Mouse (Mus musculus): Measurements from ENCODE around the gene Gm2431. TPM values are rescaled to one million over a fixed set of nuclear protein-coding genes. Genes with fewer than 3 reads are reported as not detected.
"Not testable (repeated sequence)": the region's sequence is repeated elsewhere in the genome, so short reads cannot be mapped to it uniquely, and the experiment has no call there.

Gene Gm2431
- polyA plus RNA-seq, 1 experiment from 2014 or later, result not detected

GRCm38 (mm10) chr7:142284615-142285080 lies 26.5 kb upstream of the Gm2431 start:
- Histone ChIP-seq H3K27ac (ENCODE audit: low read depth, low read length) (peak overlapping the region; percentile 67), H3K4me3 (ENCODE audit: low read depth, low read length) (peak overlapping the region; percentile 47), H3K4me1 (ENCODE audit: control insufficient read depth, insufficient read depth, low read length) (peaks cover 3% of the 10 kb centered on the region; the same call in 1 of the 2 replicates), H3K4me2 (ENCODE audit: low read length) (peak overlapping the region; percentile 83), H3K27me3 (replicated peaks; ENCODE audit: control insufficient read depth, insufficient read depth, low read length) (no peaks in the 10 kb centered on the region), H3K9me3 (replicated peaks; ENCODE audit: control insufficient read depth, low read length) (no peaks in the 10 kb centered on the region), H3K9ac (ENCODE audit: low read length) (peak overlapping the region; percentile 61), H3K36me3 (ENCODE audit: control insufficient read depth, insufficient read depth, low read length) (no peaks in the 10 kb centered on the region)
- WGBS, result under 1% methylated on average over 19 of the region's 19 CpGs
- DNase-seq (ENCODE audit: low spot score) (peak; percentile 98), ATAC-seq (peak; percentile 87)

GRCm38 (mm10) chr7:142284023-142284591 lies 26.0 kb upstream of the Gm2431 start:
- DNase-seq (ENCODE audit: low spot score) (peak; percentile 73), ATAC-seq (peak; percentile 82)
- Histone ChIP-seq H3K4me1 (ENCODE audit: control insufficient read depth, insufficient read depth, low read length) (peaks cover 3% of the 10 kb centered on the region; the same call in 1 of the 2 replicates), H3K27ac (ENCODE audit: low read depth, low read length) (peak overlapping the region; percentile 67), H3K4me3 (ENCODE audit: low read depth, low read length) (peak overlapping the region; percentile 47), H3K9me3 (replicated peaks; ENCODE audit: control insufficient read depth, low read length) (no peaks in the 10 kb centered on the region), H3K4me2 (ENCODE audit: low read length) (peak overlapping the region; percentile 83), H3K9ac (ENCODE audit: low read length) (peak overlapping the region; percentile 61), H3K36me3 (ENCODE audit: control insufficient read depth, insufficient read depth, low read length) (no peaks in the 10 kb centered on the region), H3K27me3 (replicated peaks; ENCODE audit: control insufficient read depth, insufficient read depth, low read length) (no peaks in the 10 kb centered on the region)
- 1% methylated on average over 38 of the region's 38 CpGs for WGBS

GRCm38 (mm10) chr7:142282847-142283246 lies 24.7 kb upstream of the Gm2431 start:
- H3K9me3 ChIP-seq (replicated peaks; ENCODE audit: control insufficient read depth, low read length); H3K9ac ChIP-seq (ENCODE audit: low read length); H3K4me3 ChIP-seq (ENCODE audit: low read depth, low read length); H3K27me3 ChIP-seq (replicated peaks; ENCODE audit: control insufficient read depth, insufficient read depth, low read length); ATAC-seq; H3K4me2 ChIP-seq (ENCODE audit: low read length); H3K27ac ChIP-seq (ENCODE audit: low read depth, low read length); H3K4me1 ChIP-seq (ENCODE audit: control insufficient read depth, insufficient read depth, low read length); DNase-seq (ENCODE audit: low spot score); H3K36me3 ChIP-seq (ENCODE audit: control insufficient read depth, insufficient read depth, low read length): not testable (repeated sequence)
- 36% methylated on average over 2 of the region's 2 CpGs for WGBS

- H3K9ac ChIP-seq (ENCODE audit: low read length); H3K4me3 ChIP-seq (ENCODE audit: low read depth, low read length); ATAC-seq; H3K9me3 ChIP-seq (replicated peaks; ENCODE audit: control insufficient read depth, low read length); DNase-seq (ENCODE audit: low spot score); H3K4me2 ChIP-seq (ENCODE audit: low read length); H3K36me3 ChIP-seq (ENCODE audit: control insufficient read depth, insufficient read depth, low read length); H3K27me3 ChIP-seq (replicated peaks; ENCODE audit: control insufficient read depth, insufficient read depth, low read length); H3K27ac ChIP-seq (ENCODE audit: low read depth, low read length); H3K4me1 ChIP-seq (ENCODE audit: control insufficient read depth, insufficient read depth, low read length): not testable (repeated sequence)
- 78% methylated on average over 1 of the region's 1 CpGs for WGBS
These were observed 21.1 kb upstream of the Gm2431 start for GRCm38 (mm10) chr7:142279291-142279690.

GRCm38 (mm10) chr7:142278183-142278582 lies 20.0 kb upstream of the Gm2431 start:
- 2% methylated on average over 3 of the region's 3 CpGs for WGBS

GRCm38 (mm10) chr7:142274263-142274662 lies 16.1 kb upstream of the Gm2431 start, which contains the start of gene Gm4559:
Gene Gm4559 (minus strand): TSS chr7:142274363.
- not testable (repeated sequence) for H3K4me1 ChIP-seq (ENCODE audit: control insufficient read depth, insufficient read depth, low read length); ATAC-seq; DNase-seq (ENCODE audit: low spot score); H3K4me3 ChIP-seq (ENCODE audit: low read depth, low read length); H3K36me3 ChIP-seq (ENCODE audit: control insufficient read depth, insufficient read depth, low read length); H3K4me2 ChIP-seq (ENCODE audit: low read length); H3K27me3 ChIP-seq (replicated peaks; ENCODE audit: control insufficient read depth, insufficient read depth, low read length); H3K27ac ChIP-seq (ENCODE audit: low read depth, low read length); H3K9ac ChIP-seq (ENCODE audit: low read length); H3K9me3 ChIP-seq (replicated peaks; ENCODE audit: control insufficient read depth, low read length)

More at GRCm38 (mm10) chr7:142278183-142278582, 20.0 kb upstream of the Gm2431 start:
- not testable (repeated sequence) for H3K4me1 ChIP-seq (ENCODE audit: control insufficient read depth, insufficient read depth, low read length); H3K9me3 ChIP-seq (replicated peaks; ENCODE audit: control insufficient read depth, low read length); H3K27ac ChIP-seq (ENCODE audit: low read depth, low read length); H3K36me3 ChIP-seq (ENCODE audit: control insufficient read depth, insufficient read depth, low read length); H3K27me3 ChIP-seq (replicated peaks; ENCODE audit: control insufficient read depth, insufficient read depth, low read length); H3K9ac ChIP-seq (ENCODE audit: low read length); H3K4me2 ChIP-seq (ENCODE audit: low read length); H3K4me3 ChIP-seq (ENCODE audit: low read depth, low read length)
- ATAC-seq, result peak; percentile 65; the same call in 1 of the 2 replicates
- DNase-seq (ENCODE audit: low spot score), result peak; percentile 77

- no peaks in the 10 kb centered on the region for H3K4me1 ChIP-seq (ENCODE audit: control insufficient read depth, insufficient read depth, low read length)
- H3K27me3 ChIP-seq (replicated peaks; ENCODE audit: control insufficient read depth, insufficient read depth, low read length), result no peaks in the 10 kb centered on the region
- H3K4me3 ChIP-seq (ENCODE audit: low read depth, low read length), result no peak overlapping the region
- DNase-seq (ENCODE audit: low spot score) (peak; percentile 54), ATAC-seq (no peak)
- H3K9me3 ChIP-seq (replicated peaks; ENCODE audit: control insufficient read depth, low read length), result no peaks in the 10 kb centered on the region
- no peak overlapping the region for H3K4me2 ChIP-seq (ENCODE audit: low read length)
- H3K9ac ChIP-seq (ENCODE audit: low read length), result no peak overlapping the region
- no peaks in the 10 kb centered on the region for H3K36me3 ChIP-seq (ENCODE audit: control insufficient read depth, insufficient read depth, low read length)
- H3K27ac ChIP-seq (ENCODE audit: low read depth, low read length), result no peak overlapping the region
- whole genome bisulfite sequencing, result 0% methylated on average over 2 of the region's 2 CpGs
These were observed 2.6 kb downstream of the Gm2431 start for GRCm38 (mm10) chr7:142255517-142255916.

GRCm38 (mm10) chr7:142249824-142250223 lies 8.3 kb downstream of the Gm2431 start:
- Histone ChIP-seq H3K27ac (ENCODE audit: low read depth, low read length) (no peak overlapping the region), H3K9ac (ENCODE audit: low read length) (no peak overlapping the region), H3K4me1 (ENCODE audit: control insufficient read depth, insufficient read depth, low read length) (no peaks in the 10 kb centered on the region), H3K36me3 (ENCODE audit: control insufficient read depth, insufficient read depth, low read length) (no peaks in the 10 kb centered on the region), H3K9me3 (replicated peaks; ENCODE audit: control insufficient read depth, low read length) (no peaks in the 10 kb centered on the region), H3K4me2 (ENCODE audit: low read length) (no peak overlapping the region), H3K27me3 (replicated peaks; ENCODE audit: control insufficient read depth, insufficient read depth, low read length) (no peaks in the 10 kb centered on the region), H3K4me3 (ENCODE audit: low read depth, low read length) (no peak overlapping the region)
- no peak for ATAC-seq
- DNase-seq (ENCODE audit: low spot score), result peak; percentile 63
- WGBS, result 0% methylated on average over 1 of the region's 1 CpGs

- no peak for DNase-seq (ENCODE audit: low spot score)
- Histone ChIP-seq H3K9me3 (replicated peaks; ENCODE audit: control insufficient read depth, low read length) (no peaks in the 10 kb centered on the region), H3K27ac (ENCODE audit: low read depth, low read length) (no peak within 1 kb of the TSS), H3K4me1 (ENCODE audit: control insufficient read depth, insufficient read depth, low read length) (no peaks in the 10 kb centered on the region), H3K4me2 (ENCODE audit: low read length) (no peak within 1 kb of the TSS), H3K9ac (ENCODE audit: low read length) (no peak within 1 kb of the TSS), H3K36me3 (ENCODE audit: control insufficient read depth, insufficient read depth, low read length) (no peaks in the 10 kb centered on the region), H3K4me3 (ENCODE audit: low read depth, low read length) (no peak within 1 kb of the TSS), H3K27me3 (replicated peaks; ENCODE audit: control insufficient read depth, insufficient read depth, low read length) (no peaks in the 10 kb centered on the region)
- no peak for ATAC-seq
- WGBS, result 58% methylated on average over 2 of the region's 2 CpGs
These were observed 17.2 kb downstream of the Gm2431 start, which contains the start of gene Gm40460 for GRCm38 (mm10) chr7:142240978-142241377. Gene Gm40460 (minus strand): TSS chr7:142241078.

Data from forebrain, embryonic 14.5 days (tissue).